Mouse (Mus musculus): ENCODE measurements at regions not wholly inside any gene's neighbourhood (a gene's known extent, or its start where the extent isn't known, plus 50 kb on each side); places are given as distances from the start of the nearest gene placed in this dataset.

- ATAC-seq (ENCODE audit: insufficient read depth) (no peak), DNase-seq (no peak)
- Histone ChIP-seq H3K9ac (no peak overlapping the region), H3K27me3 (ENCODE audit: insufficient read depth, low read length) (no peaks in the 10 kb centered on the region), H3K4me1 (ENCODE audit: insufficient read depth) (no peaks in the 10 kb centered on the region), H3K27ac (ENCODE audit: low read depth) (no peak overlapping the region), H3K36me3 (ENCODE audit: insufficient read depth) (no peaks in the 10 kb centered on the region), H3K4me2 (no peak overlapping the region), H3K9me3 (ENCODE audit: low read depth, low read length) (no peaks in the 10 kb centered on the region), H3K4me3 (ENCODE audit: low read depth, low read length) (no peak overlapping the region)
- WGBS: 67% methylated on average over 13 of the region's 13 CpGs
- no peak for TF ChIP-seq CTCF (IDR thresholded peaks at IDR 0.05; ENCODE audit: low read depth)
These were observed 277.7 kb upstream of the Nt5e start for GRCm38 (mm10) chr9:88049270-88049669.

- no peaks in the 10 kb centered on the region for H3K27me3 ChIP-seq (ENCODE audit: insufficient read depth, low read length)
- no peak overlapping the region for H3K27ac ChIP-seq (ENCODE audit: low read depth)
- no peak overlapping the region for H3K4me3 ChIP-seq (ENCODE audit: low read depth, low read length)
- ATAC-seq (ENCODE audit: insufficient read depth) (no peak), DNase-seq (no peak)
- no peaks in the 10 kb centered on the region for H3K9me3 ChIP-seq (ENCODE audit: low read depth, low read length)
- no peak overlapping the region for H3K9ac ChIP-seq
- 81% methylated on average over 4 of the region's 4 CpGs for WGBS
- TF ChIP-seq CTCF (IDR thresholded peaks at IDR 0.05; ENCODE audit: low read depth): no peak
- no peaks in the 10 kb centered on the region for H3K4me1 ChIP-seq (ENCODE audit: insufficient read depth)
- H3K36me3 ChIP-seq (ENCODE audit: insufficient read depth): no peaks in the 10 kb centered on the region
- no peak overlapping the region for H3K4me2 ChIP-seq
These were observed 277.2 kb upstream of the Nt5e start for GRCm38 (mm10) chr9:88049792-88050191.

GRCm38 (mm10) chr9:88058551-88058950 lies 268.4 kb upstream of the Nt5e start:
- no peaks in the 10 kb centered on the region for H3K27me3 ChIP-seq (ENCODE audit: insufficient read depth, low read length)
- peak; percentile 42 for DNase-seq
- WGBS: 35% methylated on average over 4 of the region's 4 CpGs
- H3K9ac ChIP-seq: no peak overlapping the region
- ATAC-seq (ENCODE audit: insufficient read depth): peak; percentile 84
- no peaks in the 10 kb centered on the region for H3K4me1 ChIP-seq (ENCODE audit: insufficient read depth)
- no peak overlapping the region for H3K4me3 ChIP-seq (ENCODE audit: low read depth, low read length)
- no peaks in the 10 kb centered on the region for H3K36me3 ChIP-seq (ENCODE audit: insufficient read depth)
- no peaks in the 10 kb centered on the region for H3K9me3 ChIP-seq (ENCODE audit: low read depth, low read length)
- H3K4me2 ChIP-seq: no peak overlapping the region
- no peak overlapping the region for H3K27ac ChIP-seq (ENCODE audit: low read depth)
- TF ChIP-seq CTCF (IDR thresholded peaks at IDR 0.05; ENCODE audit: low read depth): no peak

- 64% methylated on average over 3 of the region's 3 CpGs for WGBS
- Histone ChIP-seq H3K9ac (no peak overlapping the region), H3K4me2 (no peak overlapping the region), H3K27me3 (ENCODE audit: insufficient read depth, low read length) (no peaks in the 10 kb centered on the region), H3K27ac (ENCODE audit: low read depth) (peak overlapping the region; percentile 42; the same call in 1 of the 2 replicates), H3K4me1 (ENCODE audit: insufficient read depth) (no peaks in the 10 kb centered on the region), H3K36me3 (ENCODE audit: insufficient read depth) (no peaks in the 10 kb centered on the region), H3K4me3 (ENCODE audit: low read depth, low read length) (no peak overlapping the region), H3K9me3 (ENCODE audit: low read depth, low read length) (no peaks in the 10 kb centered on the region)
- no peak for TF ChIP-seq CTCF (IDR thresholded peaks at IDR 0.05; ENCODE audit: low read depth)
- DNase-seq: peak; percentile 13
- peak; percentile 77; the same call in 1 of the 2 replicates for ATAC-seq (ENCODE audit: insufficient read depth)
These were observed 268.0 kb upstream of the Nt5e start for GRCm38 (mm10) chr9:88059005-88059404.

- no peak for ATAC-seq (ENCODE audit: insufficient read depth)
- Histone ChIP-seq H3K4me1 (ENCODE audit: insufficient read depth) (no peaks in the 10 kb centered on the region), H3K4me2 (no peak overlapping the region), H3K27me3 (ENCODE audit: insufficient read depth, low read length) (no peaks in the 10 kb centered on the region), H3K27ac (ENCODE audit: low read depth) (no peak overlapping the region), H3K4me3 (ENCODE audit: low read depth, low read length) (no peak overlapping the region), H3K9ac (no peak overlapping the region), H3K9me3 (ENCODE audit: low read depth, low read length) (no peaks in the 10 kb centered on the region), H3K36me3 (ENCODE audit: insufficient read depth) (no peaks in the 10 kb centered on the region)
- no peak for DNase-seq
- TF ChIP-seq CTCF (IDR thresholded peaks at IDR 0.05; ENCODE audit: low read depth): no peak
- WGBS: 64% methylated on average over 3 of the region's 3 CpGs
These were observed 262.9 kb upstream of the Nt5e start for GRCm38 (mm10) chr9:88063973-88064676.

- Histone ChIP-seq H3K4me3 (ENCODE audit: low read depth, low read length) (no peak overlapping the region), H3K36me3 (ENCODE audit: insufficient read depth) (no peaks in the 10 kb centered on the region), H3K9ac (no peak overlapping the region), H3K4me2 (no peak overlapping the region), H3K9me3 (ENCODE audit: low read depth, low read length) (no peaks in the 10 kb centered on the region), H3K27ac (ENCODE audit: low read depth) (no peak overlapping the region), H3K27me3 (ENCODE audit: insufficient read depth, low read length) (no peaks in the 10 kb centered on the region), H3K4me1 (ENCODE audit: insufficient read depth) (no peaks in the 10 kb centered on the region)
- no peak for TF ChIP-seq CTCF (IDR thresholded peaks at IDR 0.05; ENCODE audit: low read depth)
- whole genome bisulfite sequencing: 58% methylated on average over 4 of the region's 4 CpGs
- ATAC-seq (ENCODE audit: insufficient read depth): no peak
- DNase-seq: no peak
These were observed 261.9 kb upstream of the Nt5e start for GRCm38 (mm10) chr9:88065057-88065456.

- H3K27me3 ChIP-seq (ENCODE audit: insufficient read depth, low read length): no peaks in the 10 kb centered on the region
- DNase-seq: peak; percentile 15
- H3K9ac ChIP-seq: no peak overlapping the region
- TF ChIP-seq CTCF (IDR thresholded peaks at IDR 0.05; ENCODE audit: low read depth): no peak
- H3K4me3 ChIP-seq (ENCODE audit: low read depth, low read length): no peak overlapping the region
- no peak for ATAC-seq (ENCODE audit: insufficient read depth)
- no peaks in the 10 kb centered on the region for H3K9me3 ChIP-seq (ENCODE audit: low read depth, low read length)
- H3K4me1 ChIP-seq (ENCODE audit: insufficient read depth): no peaks in the 10 kb centered on the region
- WGBS: 61% methylated on average over 7 of the region's 7 CpGs
- no peak overlapping the region for H3K27ac ChIP-seq (ENCODE audit: low read depth)
- H3K36me3 ChIP-seq (ENCODE audit: insufficient read depth): no peaks in the 10 kb centered on the region
- no peak overlapping the region for H3K4me2 ChIP-seq
These were observed 261.2 kb upstream of the Nt5e start for GRCm38 (mm10) chr9:88065777-88066176.
